ENCODE assay signal across 12 mouse cellular contexts in genomic region chr9:104275084-104275785, GRCm38 (mm10).
"Had no signal": no experiment of that assay in that cellular context is flagged by ENCODE, and none has a peak within 500 bp of the region (broad histone marks: within the 10 kb centered on the region; RNA-seq: fewer than 3 reads in every experiment).

No protein-coding gene starts in this region.

- DNase-seq: kidney, postnatal 25 days; layer of hippocampus, adult 9-11 months; layer of hippocampus, postnatal 36 days; liver, embryonic 13.5 days; lung, adult 2 months; lung, postnatal 14 days; lung, postnatal 4 days; midbrain, embryonic 14.5 days; right cerebral cortex, postnatal 14 days; right cerebral cortex, postnatal 4 days; thymus, adult 18-20 months; thymus, postnatal 36 days had no signal
